Mouse (Mus musculus) macrophage (primary cell): ENCODE data around the gene Myh3. TPM values are rescaled to one million over a fixed set of nuclear protein-coding genes. Genes with fewer than 3 reads are reported as not detected.

Experiments
- H3K27ac ChIP-seq: fragments of 350-480 bp; formaldehyde crosslinking; 2 replicates; pipeline ENCODE4 v1.9.0; 2021
- H3K36me3 ChIP-seq: fragments of 350-480 bp; formaldehyde crosslinking; 2 replicates; pipeline ENCODE4 v1.9.0; 2021; ENCODE audit errors: inconsistent target
- H3K4me3 ChIP-seq: fragments of 350-480 bp; formaldehyde crosslinking; 2 replicates; pipeline ENCODE4 v1.9.0; 2021; ENCODE audit errors: inconsistent target
- H3K79me2 ChIP-seq: fragments of 350-480 bp; formaldehyde crosslinking; 2 replicates; pipeline ENCODE4 v1.9.0; 2021; ENCODE audit errors: inconsistent target
- WGBS: methylation state at CpG from one replicate; pipeline ENCODE4 v1.1.7; 2026; ENCODE audit warnings: inconsistent platforms; ENCODE audit not compliant: missing documents; 5-methylcytosine and 5-hydroxymethylcytosine counted together
- polyA plus RNA-seq: library from polyadenylated mRNA; stranded (reverse); fragments of 250-400 nt; gene quantifications from 3 replicates; pipeline ENCODE4 v1.2.4, GENCODE M21; 2018; ENCODE audit warnings: inconsistent platforms

Myh3 gene
- polyA plus RNA-seq, 1 experiment from 2014 or later, result 0.03 TPM

DNA sequence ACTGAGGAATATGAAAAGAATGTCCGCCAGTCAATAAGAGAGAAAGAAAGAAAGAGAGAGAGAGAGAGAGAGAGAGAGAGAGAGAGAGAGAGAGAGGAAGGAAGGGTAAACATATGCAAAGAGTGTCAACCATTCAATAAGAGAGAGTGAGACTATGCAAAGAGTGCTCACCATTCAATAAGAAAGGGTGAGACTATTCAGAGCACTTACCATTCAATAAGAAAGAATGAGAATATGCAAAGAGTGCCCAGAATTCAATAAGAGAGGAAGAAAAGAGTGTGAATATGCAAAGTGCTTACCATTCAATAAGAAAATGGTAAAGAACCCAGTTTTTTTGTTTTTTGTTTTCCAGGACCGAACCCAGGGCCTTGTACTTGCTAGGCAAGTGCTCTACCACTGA is 72.1 kb downstream of the Myh3 start:
- Histone ChIP-seq H3K79me2 (no peaks in the 10 kb centered on the region), H3K27ac (no peak overlapping the region), H3K4me3 (no peak overlapping the region), H3K36me3 (no peaks in the 10 kb centered on the region)
- WGBS, result 93% methylated on average over 2 of the region's 2 CpGs

DNA sequence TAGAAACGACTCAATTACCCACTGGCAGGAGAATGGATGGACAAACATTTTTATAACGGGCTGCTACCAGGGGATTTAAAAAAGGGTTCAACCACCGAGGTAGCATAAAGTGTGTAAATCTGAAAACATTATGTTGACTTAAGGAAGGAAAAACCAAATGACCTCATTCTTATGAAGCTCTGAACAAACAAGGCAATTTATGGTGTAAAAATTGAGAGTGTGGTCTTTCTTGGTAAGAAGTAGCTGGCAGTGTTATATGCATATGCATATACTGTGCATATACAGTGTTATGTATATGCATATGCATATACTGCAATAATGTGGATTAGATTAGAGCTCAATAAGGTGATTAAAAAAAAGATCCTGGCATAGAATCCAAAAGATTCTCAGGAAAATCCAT is 73.1 kb downstream of the Myh3 start:
- no peaks in the 10 kb centered on the region for H3K79me2 ChIP-seq
- no peak overlapping the region for H3K4me3 ChIP-seq
- H3K27ac ChIP-seq, result no peak overlapping the region
- WGBS, result 86% methylated on average over 3 of the region's 3 CpGs
- H3K36me3 ChIP-seq, result no peaks in the 10 kb centered on the region

Other genes starting within 250 kb of the Myh3 start
- not detected in 3 replicates for gene Pirt, start 166.3 kb upstream of the Myh3 start, polyA plus RNA-seq
- gene Tmem238l, start 121.7 kb upstream of the Myh3 start, polyA plus RNA-seq, result not detected in 3 replicates
- gene Tmem220, start 53.1 kb upstream of the Myh3 start, polyA plus RNA-seq, result 5.1 to 13.2 TPM (median 8.5 TPM) in 3 replicates
- 15.4 to 24.5 TPM (median 17.3 TPM) in 3 replicates for gene Adprm, start 25.7 kb upstream of the Myh3 start, polyA plus RNA-seq
- gene Sco1, start 25.6 kb upstream of the Myh3 start, polyA plus RNA-seq, result 8.3 to 14.2 TPM (median 13.6 TPM) in 3 replicates
- not detected in 3 replicates for gene Myh2, start 92.7 kb downstream of the Myh3 start, polyA plus RNA-seq
- gene Myh1, start 121.8 kb downstream of the Myh3 start, polyA plus RNA-seq, result not detected in 3 replicates
- gene Myh4, start 159.7 kb downstream of the Myh3 start, polyA plus RNA-seq, result not detected in 3 replicates
- not detected in 3 replicates for gene Myh8, start 198.8 kb downstream of the Myh3 start, polyA plus RNA-seq
- gene Myh13, start 243.4 kb downstream of the Myh3 start, polyA plus RNA-seq, result not detected in 3 replicates